Mouse (Mus musculus) layer of hippocampus, adult 18-20 months (tissue): ENCODE results near the gene Pecam1. TPM values are rescaled to one million over a fixed set of nuclear protein-coding genes. Genes with fewer than 3 reads are reported as not detected.
A peak's percentile ranks its signal among the peaks of the same experiment; 100 is the strongest.
"Not testable (repeated sequence)": the region's sequence is repeated elsewhere in the genome, so short reads cannot be mapped to it uniquely, and the experiment has no call there.

ENCODE experiments used
- DNase-seq, 2 experiments: peaks; one replicate each; pipeline ENCODE4 v3.0.0; 2022; ENCODE audit warnings: low spot score in 2 of 2
- long read RNA-seq: library from polyadenylated mRNA; stranded (forward); transcript quantifications from one replicate; pipeline ENCODE4 v2.0.0, GENCODE M21; 2021
- total RNA-seq, 2 experiments: library from RNA; stranded (reverse); gene quantifications; 2 replicates each; pipeline ENCODE4 v1.2.3; 2021

Gene Pecam1
- total RNA-seq = 10 to 100 TPM; 14.3 to 15.8 TPM
- long read RNA-seq, transcript Pecam1-204 (16 exons, 3,441 nt) = major isoform, 6 of 11 reads
- long read RNA-seq, partial matches to known transcripts = 1 of 11 reads
- long read RNA-seq, other reads (novel, unspliced or antisense) = 0 of 11 reads

DNA sequence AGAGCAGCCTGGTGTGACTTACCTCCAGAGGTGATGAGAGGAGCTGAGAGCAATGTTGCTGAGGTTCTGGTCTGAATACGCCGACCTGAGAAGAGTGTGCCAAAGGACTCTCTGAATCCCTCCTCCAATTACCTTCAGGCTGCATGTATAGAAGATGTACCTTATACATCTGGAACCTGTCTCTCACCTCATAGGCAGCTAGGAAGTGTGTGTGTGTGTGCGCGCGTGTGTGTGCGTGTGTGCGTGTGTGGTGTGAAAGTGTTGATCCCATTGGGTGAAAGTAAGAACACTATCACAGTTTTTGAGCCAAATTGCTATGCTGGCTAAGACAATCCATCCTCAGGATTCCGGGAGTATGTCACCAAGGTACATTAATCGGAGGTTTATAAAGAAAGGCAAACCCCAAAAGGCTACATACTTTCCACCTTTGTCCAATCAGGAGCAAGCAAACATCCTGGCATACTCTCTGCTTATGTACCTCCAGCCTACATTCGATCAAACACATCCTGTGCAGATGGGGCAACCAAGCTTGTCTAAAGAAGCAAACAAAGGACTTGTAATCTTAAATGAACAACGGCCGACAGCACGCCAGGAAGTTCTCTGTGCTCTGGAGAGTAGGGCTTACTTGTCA lies at the start of gene Pecam1:
Gene Pecam1, minus strand, starts transcription at position 508 of the 631 bp plus-strand sequence.
- DNase-seq = no peak

DNA sequence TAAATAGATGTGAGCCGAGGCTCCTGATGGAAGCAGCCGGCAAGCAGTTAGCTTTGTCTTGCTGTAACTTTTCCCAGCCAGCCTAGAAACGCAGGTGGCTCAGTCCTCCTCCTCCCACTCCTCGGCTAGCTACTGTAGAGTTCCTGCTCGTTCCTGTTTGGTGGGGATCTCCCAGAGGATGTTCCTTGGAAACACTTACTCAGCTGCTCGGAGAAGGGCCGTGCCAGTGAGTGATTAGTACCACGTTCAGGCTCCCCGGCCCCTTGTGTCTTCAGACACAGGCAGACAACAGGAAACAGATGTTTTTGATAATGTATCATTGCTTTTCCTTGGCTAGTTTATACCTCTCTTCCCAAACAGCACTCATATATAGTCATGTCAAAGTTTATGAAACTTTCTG lies 45.3 kb upstream of the Pecam1 start:
- DNase-seq = no peak

DNA sequence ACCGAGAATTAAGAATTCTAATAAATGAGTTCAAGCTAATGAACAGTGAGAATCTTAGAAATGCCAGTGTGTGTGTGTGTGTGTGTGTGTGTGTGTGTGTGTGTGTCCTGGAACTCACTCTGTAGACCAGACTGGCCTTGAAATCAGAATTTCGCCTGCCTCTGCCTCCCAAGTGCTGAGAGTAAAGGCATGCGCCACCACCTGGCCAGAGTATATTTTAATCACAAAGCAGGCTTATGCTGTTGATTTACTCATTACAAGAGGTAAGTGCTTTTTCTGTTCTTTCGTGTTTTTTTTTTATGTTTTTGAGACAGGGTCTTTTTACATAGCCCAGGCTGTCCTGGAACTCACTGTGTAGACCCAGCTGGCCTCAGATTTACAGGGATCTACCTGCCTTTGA lies 43.4 kb upstream of the Pecam1 start:
- no peak for DNase-seq

DNA sequence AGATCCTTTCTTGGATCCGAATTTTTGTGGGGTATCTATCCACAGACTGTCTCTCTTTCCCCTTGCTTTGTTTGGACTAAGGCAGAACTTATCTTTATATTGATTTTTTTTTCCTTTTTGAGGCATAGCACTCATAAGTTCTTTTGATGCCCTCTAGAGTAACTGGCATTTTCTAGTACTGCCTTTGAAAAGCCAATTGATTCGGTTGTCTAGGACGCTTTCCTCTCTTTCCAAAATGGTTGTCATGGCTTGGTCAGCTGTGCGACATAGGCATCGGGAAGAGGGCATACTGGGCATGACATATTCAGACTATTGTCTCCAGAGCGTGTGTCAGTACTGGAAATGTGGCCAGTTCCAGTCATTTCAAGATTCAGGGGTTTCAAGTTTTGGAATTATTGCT lies 39.2 kb upstream of the Pecam1 start:
- no peak for DNase-seq

DNA sequence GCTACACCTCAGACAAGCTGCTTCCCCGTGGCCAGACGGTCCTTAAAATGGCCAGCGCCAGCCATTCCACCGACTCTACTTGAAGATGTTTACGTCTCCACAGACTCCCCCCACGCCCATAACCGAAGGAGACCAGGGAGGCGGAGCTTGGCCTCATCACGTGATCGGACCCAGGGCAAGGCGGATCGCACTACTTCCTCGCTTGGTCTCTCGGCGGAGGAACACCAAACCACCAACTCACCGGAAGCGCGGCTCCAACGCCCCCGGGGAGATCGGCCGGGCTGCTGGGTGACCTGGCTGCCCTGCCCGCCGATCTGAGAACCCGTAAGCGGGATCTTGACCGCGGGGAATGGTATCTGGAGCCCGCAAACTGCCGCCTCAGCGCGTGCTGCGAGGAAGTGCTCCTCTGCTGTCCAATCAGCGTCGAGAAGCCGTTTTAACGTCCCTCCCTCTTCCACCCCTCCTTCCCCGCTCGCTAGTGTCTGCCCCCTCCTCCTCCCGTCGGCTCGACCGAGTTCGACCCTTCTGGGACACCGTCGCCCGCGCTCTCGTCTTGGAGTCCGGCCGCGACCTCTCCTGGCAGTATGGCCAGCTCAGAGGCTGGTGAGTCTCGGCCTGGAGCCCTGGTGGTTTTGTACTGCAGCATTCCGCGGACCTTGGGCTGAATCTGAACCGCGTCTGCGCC lies 38.5 kb upstream of the Pecam1 start, which contains the start of the genes Ddx5 and Cep95:
Gene Ddx5, minus strand, starts transcription at position 411 of the 685 bp plus-strand sequence.
Gene Cep95, plus strand, starts transcription at position 478 of the 685 bp plus-strand sequence.
- DNase-seq = peak; percentile 95 to 99

DNA sequence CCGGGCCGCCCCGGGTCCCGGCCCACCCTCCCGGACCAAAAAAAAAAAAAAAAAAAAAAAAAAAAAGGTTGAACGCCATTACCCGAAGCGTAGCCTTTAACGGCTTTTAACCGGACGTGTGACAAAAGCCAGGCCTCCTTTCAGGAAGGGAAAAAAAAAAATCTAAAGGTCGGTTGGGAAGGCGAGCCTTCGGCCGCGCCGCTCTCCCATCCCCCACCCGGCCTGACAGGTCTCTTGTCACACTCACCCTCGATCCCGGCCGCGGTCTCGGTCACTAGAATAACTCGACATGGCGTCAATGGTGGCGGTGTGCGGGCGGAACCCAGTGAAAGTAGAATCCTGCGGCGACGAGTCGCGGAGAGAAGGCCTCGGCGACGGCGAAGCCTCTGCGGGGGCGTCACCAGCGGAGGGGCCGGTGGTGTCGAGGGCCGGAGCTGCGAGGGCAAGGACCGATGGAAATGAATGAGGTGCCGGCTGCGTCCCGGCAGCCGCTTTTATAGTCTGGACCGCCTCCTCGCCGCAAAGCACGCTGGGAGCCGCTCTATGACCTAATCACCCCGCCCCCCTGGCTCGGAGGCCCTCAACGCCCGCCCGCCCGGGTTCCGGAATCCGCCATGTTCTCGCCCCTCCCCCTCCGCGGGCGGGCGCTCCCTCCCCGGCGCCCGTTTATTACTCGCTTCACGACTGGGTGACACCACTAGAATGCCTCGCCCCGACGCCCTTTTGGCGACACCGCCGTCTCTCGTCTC lies 37.8 kb upstream of the Pecam1 start:
- DNase-seq = peak; percentile 96 to 99

DNA sequence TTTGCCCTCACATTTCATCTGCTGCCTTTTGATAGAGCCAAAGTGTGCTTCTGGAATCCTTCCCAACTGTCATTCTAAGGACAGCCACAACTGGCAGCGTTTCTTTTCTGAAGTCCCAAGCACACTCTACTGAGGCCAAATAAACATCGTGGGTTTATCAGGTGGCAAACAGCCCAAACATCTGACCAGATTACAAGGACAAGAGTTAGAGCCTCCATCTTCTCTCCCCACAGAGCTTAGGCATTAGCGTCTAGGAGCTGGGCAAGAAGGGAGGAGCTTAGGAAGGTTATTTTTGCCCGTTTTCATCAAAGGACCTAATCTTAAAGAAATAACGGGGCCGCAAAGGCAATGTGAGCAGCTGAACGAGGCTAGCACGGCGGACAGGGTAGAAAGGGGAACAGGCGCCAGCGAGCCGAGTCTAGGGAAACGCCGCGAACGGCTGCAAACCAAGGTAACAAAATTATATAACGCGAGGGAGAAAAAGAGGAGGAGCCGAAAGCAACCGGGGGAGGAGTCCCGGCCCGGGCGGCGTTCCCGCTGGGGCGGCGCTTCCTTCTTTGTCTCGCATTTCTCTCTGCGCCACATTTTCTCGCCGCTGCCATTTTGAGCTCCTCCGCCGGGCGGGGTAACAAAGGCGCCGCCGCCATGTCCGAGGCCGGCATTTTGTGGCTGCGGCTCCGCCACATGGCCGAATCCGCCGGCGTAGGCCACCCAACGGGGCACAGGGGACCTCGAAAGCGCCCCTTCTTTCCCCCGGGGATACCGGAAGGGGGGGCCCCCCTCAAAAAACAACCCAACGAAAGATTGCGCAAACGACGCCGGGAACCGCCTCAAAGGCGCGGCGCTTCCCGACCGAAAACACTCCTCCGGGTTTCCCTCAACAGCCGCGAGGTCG lies 37.0 kb upstream of the Pecam1 start:
- peak; percentile 86 to 94 for DNase-seq

DNA sequence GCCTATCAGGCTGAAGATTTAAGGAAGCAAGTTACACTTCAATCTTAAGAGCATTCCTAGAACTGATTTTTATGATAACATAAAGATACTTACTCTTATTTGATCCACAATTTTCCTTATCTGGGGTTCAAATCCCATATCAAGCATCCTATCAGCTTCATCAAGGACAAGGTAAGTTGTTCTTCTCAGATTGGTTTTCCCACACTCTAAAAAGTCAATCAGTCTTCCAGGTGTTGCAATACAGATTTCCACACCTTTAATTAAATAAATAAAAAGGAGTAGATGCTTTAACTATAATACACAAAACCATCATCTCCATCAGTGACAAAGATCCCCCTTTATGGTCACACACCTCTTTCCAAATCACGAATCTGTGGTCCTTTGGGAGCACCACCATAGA lies 34.6 kb upstream of the Pecam1 start:
- no peak for DNase-seq

DNA sequence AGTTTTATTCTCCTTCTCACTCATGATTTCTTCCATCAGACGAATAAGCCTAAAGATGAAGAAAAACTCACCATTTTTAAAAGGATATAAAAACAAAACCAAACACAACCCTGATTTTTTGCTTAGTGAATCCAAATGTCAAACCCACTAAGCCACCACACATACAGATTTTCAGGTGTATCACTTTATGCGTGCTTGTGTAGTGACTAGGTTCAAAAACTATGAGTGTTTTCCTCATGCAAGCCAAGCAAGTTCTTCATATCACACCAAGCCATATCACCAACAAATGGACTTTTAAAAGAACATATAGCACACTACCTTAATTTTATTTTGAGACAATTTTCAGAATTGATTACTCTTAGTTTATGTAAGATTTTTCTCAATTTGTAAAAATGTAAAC lies 34.0 kb upstream of the Pecam1 start:
- DNase-seq = no peak

DNA sequence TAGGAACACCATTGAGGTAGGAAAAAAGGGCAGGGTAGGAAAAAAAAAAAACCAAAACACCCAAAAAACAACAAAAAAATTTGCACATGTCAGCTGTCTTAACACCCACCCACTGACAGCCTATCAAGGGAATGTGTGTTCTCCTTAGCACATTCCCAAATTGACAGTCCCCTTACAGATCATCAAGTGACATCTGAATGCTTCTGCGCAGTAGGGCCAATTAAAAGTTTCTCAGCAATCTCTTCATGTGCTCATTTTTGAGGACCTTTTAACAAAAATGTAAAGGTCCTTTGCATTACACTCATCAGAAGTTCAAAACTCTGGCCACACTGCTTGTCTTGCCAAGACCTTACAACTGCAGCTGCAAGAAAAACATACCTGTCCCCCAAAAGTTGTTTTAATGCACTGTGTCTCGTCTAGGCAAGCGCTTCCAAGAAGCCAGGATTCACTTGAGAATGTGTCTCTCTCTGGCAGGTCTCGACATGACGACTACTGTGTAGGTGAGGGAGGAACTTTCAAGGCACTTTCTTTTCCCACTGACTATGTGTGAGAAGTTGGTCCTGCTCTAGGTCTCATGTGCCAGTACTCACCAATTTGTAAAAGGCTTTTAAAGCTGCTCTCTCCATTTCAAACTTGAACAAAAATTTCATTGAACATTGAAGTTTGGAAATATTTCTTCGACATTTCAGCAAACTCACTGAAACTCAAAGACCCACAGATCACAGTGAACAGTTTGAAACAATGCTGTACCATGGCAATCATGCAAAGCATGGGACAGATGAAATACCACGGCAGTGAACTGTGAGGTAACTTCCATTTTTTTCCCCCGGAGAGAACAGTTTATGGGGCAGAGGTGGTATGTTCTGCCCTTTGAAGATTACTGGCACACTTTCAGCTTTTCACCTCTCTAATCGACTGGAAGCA lies 32.7 kb upstream of the Pecam1 start:
- DNase-seq = no peak

DNA sequence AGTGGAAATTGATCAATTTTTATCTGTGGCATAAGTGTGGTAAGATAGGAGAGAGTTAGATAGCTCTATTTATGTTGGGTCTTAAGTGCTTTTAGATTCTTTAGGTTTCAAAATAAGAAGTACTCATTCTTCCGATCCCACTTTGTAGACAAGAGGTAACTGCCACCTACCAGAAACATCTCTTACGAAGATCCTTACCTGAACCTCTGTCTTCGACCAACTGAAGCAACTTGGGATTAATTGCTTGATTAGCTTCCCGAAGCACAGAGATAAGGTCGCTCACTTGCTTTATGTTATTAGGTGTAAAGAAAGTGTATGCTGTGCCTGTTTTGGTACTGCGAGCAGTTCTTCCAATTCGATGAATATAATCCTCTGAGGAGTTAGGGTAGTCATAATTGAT lies 31.8 kb upstream of the Pecam1 start:
- DNase-seq = not testable (repeated sequence)

DNA sequence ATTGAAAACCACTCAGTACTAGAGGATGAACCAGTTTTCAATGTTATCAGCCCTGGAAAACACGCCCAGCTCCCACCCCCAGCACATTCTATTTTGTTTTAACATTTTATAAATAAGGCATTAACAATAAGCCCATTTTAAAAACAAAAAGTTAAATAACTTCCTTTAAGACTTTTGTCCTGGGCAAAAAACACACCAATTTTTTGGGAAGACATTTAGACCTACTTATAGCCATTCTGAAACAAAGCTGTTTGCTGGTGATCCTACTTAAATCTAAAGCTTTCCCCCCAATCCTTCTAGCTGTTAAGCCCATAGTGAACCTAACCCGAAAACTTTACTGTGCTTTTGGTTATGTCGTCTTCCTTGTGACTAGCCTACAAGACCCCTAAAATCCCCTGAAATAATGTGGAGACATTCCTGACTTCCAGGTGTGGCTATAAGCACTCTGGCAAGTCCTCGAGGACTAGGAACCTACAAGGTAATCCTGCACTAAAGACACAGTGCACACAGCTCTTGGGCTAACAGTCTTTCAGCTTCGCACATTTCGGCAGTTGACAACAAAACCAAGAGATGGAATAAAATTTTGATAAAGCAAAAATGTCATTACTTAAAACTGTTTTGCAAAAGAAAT lies 30.3 kb upstream of the Pecam1 start:
- DNase-seq = no peak

DNA sequence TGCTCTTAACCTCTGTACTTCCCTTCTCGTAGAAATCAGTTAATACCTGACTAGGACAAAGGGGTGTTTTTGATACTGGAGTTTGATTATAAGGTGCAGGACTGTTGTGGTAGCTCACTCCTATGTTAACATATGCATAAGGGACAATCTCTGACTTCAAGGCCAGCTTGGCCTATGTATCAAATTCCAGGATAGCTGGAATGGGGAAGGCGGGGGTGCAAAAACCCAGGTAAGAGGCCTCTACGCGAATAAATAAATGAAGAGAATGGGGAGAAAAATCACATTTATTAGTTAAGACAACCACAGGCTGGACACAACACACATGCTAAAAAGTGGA lies 29.6 kb upstream of the Pecam1 start:
- no peak for DNase-seq

DNA sequence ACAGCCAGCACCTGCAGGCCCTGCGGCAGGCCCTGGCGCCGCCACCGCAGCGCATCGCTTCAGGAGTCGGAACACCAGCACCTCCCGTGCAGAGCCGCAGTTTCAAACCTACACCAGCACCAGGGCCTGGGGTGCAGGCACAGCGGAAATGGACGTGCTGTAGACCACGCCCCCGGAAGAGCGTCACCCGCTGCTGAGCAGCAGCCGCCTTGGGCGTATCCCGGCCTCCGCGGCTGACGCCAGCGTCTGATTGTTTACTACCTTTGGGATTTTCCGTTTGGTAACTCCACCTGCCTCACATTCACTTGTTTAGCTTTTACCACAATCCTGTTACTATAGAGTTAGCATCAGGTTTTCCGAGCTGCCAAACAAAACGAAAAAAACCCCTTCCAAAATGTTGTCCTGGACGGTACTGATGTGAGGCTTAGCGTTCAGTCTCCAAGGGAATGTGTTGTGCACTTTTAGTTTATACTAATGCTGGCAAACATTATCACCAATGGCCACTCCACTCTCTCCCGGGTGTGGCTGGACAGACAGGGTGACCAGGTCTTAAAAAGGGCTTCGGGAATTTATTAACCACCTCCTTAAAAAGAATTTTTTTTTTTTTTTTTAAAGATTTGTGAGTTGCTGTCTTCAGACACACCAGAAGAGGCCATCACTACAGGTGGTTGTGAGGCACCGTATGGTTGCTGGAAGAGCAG lies 29.1 kb upstream of the Pecam1 start, which contains the start of gene Polg2:
Gene Polg2, minus strand, starts transcription at position 150 of the 701 bp plus-strand sequence.
- DNase-seq = peak; percentile 89 to 95

DNA sequence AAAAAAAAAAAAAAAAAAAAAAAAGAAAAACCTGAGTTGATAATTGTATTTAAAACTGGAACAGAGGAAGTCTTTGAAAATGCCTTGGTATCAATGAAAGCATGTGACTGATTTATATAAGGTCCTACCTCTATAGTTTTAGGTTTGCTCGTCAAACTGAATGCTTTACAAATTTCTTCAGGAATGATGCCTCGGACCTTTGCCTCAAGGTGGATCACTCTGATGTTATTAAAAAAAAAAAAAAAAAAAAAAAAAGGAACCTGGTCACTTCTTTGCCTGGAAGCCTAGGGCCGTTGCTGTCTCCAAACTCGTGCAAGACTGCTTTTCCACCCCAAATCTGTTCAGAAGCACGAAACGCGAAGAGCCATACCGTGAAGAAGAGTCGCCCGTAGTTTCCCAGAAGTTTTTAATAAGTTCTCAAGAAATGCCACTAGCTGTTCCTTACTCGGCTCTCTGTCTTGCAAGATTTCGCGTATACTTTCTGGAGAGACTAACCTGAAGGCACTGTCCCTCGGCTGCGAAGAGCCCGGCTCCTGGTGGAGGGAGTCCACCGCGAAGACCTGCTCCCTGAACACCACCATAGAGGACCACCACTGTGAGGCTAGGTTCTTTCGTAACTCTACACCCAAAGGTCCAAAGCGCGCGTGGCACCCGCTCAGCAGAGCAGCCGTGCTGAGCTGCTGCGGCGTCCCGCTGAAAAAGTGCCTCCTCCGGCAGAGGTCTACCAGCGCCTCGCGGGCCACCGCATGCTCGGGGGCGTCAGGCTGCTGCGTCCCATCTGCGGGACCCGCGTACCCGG lies 28.4 kb upstream of the Pecam1 start:
- DNase-seq = no peak

DNA sequence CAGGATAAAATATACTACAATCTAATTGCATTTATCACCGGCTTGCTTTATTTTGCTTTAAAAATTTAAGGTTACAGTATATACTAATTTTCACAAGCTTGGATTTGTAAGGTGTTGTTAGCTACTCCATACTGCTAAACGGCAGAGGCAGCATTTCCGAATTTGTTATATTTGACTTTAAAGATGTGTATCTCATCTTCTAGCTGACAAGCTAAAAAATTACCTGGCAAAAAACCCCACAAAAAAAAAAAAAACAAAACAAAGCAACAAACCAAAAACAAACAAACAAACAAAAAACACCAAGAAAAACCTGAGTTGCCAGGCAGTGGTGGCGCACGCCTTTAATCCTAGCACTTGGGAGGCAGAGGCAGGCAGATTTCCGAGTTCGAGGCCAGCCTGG lies 27.7 kb upstream of the Pecam1 start:
- DNase-seq = no peak

DNA sequence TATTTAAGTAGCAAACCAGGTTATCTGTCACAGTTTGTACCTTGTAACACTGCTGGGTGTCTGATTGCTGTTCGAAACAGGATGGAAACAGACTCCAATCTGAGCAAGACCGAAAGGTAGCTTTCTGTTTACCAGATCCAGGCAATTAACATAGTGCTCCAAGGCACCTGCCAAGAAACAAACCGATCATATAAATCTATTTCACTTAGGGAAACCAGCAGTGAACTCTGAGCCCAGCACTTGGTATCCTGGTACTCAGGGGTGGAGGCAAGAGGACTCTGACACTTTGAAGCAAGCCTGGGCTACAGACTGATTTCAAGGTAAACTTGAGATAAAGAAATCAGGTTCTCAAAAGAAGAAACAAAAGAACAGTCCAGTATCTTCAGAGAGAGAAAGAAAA lies 27.0 kb upstream of the Pecam1 start:
- no peak for DNase-seq

DNA sequence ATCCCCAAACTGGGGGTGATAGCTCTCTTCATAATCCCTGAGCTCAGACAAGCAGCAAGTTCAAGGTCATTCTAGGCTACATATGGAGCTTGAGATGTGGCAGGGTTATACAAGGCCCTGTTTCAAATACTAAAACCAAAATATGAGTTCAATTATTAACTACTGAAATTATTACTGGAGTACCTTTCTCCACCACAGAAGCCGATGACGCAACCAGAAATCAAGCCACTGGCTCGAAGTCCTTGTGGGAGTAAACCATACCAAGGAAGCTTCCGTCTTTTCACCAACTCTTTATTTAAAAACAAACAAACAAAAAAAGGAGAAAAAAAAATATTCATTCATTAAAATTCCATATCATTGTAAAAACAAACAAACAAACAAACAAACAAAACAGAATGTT lies 26.5 kb upstream of the Pecam1 start:
- DNase-seq = no peak
